Comparison of ENCODE assay signal across 27 mouse cellular contexts in the genomic region with DNA sequence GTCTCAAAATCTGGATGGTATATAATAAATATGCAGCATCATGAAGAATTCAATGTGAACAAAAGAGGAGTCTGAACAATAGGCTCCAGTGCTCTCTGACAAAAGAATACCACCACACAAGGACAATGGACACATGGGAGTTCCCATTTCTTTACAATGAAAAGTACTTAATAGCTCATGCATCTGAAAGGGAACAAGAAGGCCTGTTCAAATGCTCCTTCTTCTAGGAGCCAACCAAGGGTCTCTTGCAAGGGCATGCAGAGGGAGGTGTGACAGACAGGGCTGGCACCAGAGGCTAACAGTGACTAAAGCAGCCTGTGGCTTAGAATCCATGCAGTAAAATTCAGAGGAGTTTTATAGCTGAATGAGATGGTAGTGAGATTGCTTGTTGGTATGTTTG.
DNase-seq lines count a peak whose midpoint lies in the region; ATAC-seq and TF ChIP-seq lines count a peak whose summit lies in the region.
"Had no signal": no experiment of that assay in that cellular context is flagged by ENCODE, and none has a peak within 500 bp of the region (broad histone marks: within the 10 kb centered on the region; RNA-seq: fewer than 3 reads in every experiment).

No protein-coding gene starts in this region.

- no peak for ATAC-seq in hindbrain, embryonic 12.5 days (ENCODE audit: low FRiP score)
- ATAC-seq in hindbrain, embryonic 13.5 days (ENCODE audit: low FRiP score): no peak
- no peak for ATAC-seq in neural tube, embryonic 15.5 days (ENCODE audit: low FRiP score)
- no peak for ATAC-seq in lung, postnatal 0 days
- ATAC-seq: forebrain, postnatal 0 days had no signal

- H3K4me3 ChIP-seq in hindbrain, embryonic 12.5 days: no peak overlapping the region
- no peak overlapping the region for H3K4me3 ChIP-seq in hindbrain, embryonic 13.5 days
- no peak overlapping the region for H3K4me3 ChIP-seq in neural tube, embryonic 15.5 days (replicated peaks)
- no peak overlapping the region for H3K4me3 ChIP-seq in lung, postnatal 0 days (ENCODE audit: low read depth, low read length)
- H3K4me3 ChIP-seq: embryonic facial prominence, embryonic 10.5 days; heart, embryonic 13.5 days; kidney, embryonic 15.5 days; liver, embryonic 15.5 days; lung, embryonic 15.5 days had no signal

- H3K4me1 ChIP-seq in hindbrain, embryonic 12.5 days: peaks cover 15% of the 10 kb centered on the region; the same call in 1 of the 2 replicates
- peaks cover 7% of the 10 kb centered on the region for H3K4me1 ChIP-seq in hindbrain, embryonic 13.5 days (replicated peaks)
- no peaks in the 10 kb centered on the region for H3K4me1 ChIP-seq in neural tube, embryonic 15.5 days
- H3K4me1 ChIP-seq in lung, postnatal 0 days (ENCODE audit: insufficient read depth, low read depth, low read length): no peaks in the 10 kb centered on the region
- H3K4me1 ChIP-seq: heart, embryonic 13.5 days; kidney, embryonic 15.5 days; liver, embryonic 15.5 days; lung, embryonic 15.5 days had no signal

- H3K27ac ChIP-seq in hindbrain, embryonic 12.5 days: peak overlapping the region; percentile 23; the same call in 1 of the 2 replicates
- H3K27ac ChIP-seq in hindbrain, embryonic 13.5 days: no peak overlapping the region; the same call in 1 of the 2 replicates
- no peak overlapping the region for H3K27ac ChIP-seq in neural tube, embryonic 15.5 days (replicated peaks)
- H3K27ac ChIP-seq in lung, postnatal 0 days (ENCODE audit: low read length): no peak overlapping the region
- H3K27ac ChIP-seq: embryonic facial prominence, embryonic 10.5 days; heart, embryonic 13.5 days; kidney, embryonic 15.5 days; liver, embryonic 15.5 days; lung, embryonic 15.5 days had no signal

- no peak for TF ChIP-seq POLR2A in brain, embryonic 14.5 days (IDR thresholded peaks at IDR 0.05; ENCODE audit: borderline replicate concordance, extremely low read depth, insufficient read depth, insufficient read length, poor library complexity, severe bottlenecking)

- peak; percentile 15 for DNase-seq in neural tube, embryonic 10.5 days (ENCODE audit: extremely low spot score, low spot score)
- DNase-seq in brain, embryonic 14.5 days (ENCODE audit: low read depth): peak; percentile 5
- peak; percentile 61 for DNase-seq in retina, postnatal 1 day
- DNase-seq in lung, postnatal 0 days (ENCODE audit: low spot score): no peak
- no peak for DNase-seq in cerebellum, adult 11-12 months
- DNase-seq: adrenal gland, adult 2 months; cerebellum, adult 2 months; cerebellum, postnatal 25 days; forebrain, postnatal 0 days; gastrocnemius, postnatal 14 days; heart, adult 18-20 months; heart, postnatal 36 days; kidney, adult 11 months; kidney, postnatal 36 days; left cerebral cortex, postnatal 4 days; liver; lung, postnatal 4 days; right cerebral cortex, postnatal 25 days; spleen, adult 18-20 months had no signal

- no peaks in the 10 kb centered on the region for H3K27me3 ChIP-seq in hindbrain, embryonic 12.5 days
- 0 out of 2 replicates have a peak, but pooled peaks cover 2% of the 10 kb centered on the region for H3K27me3 ChIP-seq in hindbrain, embryonic 13.5 days
- H3K27me3 ChIP-seq in neural tube, embryonic 15.5 days (replicated peaks): no peaks in the 10 kb centered on the region
- no peaks in the 10 kb centered on the region for H3K27me3 ChIP-seq in lung, postnatal 0 days (replicated peaks; ENCODE audit: insufficient read depth, low read length)
- H3K27me3 ChIP-seq: heart, embryonic 13.5 days; kidney, embryonic 15.5 days; liver, embryonic 15.5 days; lung, embryonic 15.5 days had no signal

- no peak overlapping the region for H3K9ac ChIP-seq in hindbrain, embryonic 12.5 days
- H3K9ac ChIP-seq in hindbrain, embryonic 13.5 days: no peak overlapping the region
- no peak overlapping the region for H3K9ac ChIP-seq in neural tube, embryonic 15.5 days (replicated peaks)
- no peak overlapping the region for H3K9ac ChIP-seq in lung, postnatal 0 days (replicated peaks; ENCODE audit: low read depth)
- H3K9ac ChIP-seq: forebrain, postnatal 0 days; heart, embryonic 13.5 days; kidney, embryonic 15.5 days; liver, embryonic 15.5 days; lung, embryonic 15.5 days had no signal

- TF ChIP-seq EP300 in lung, postnatal 0 days (IDR thresholded peaks at IDR 0.05): no peak

- H3K9me3 ChIP-seq in hindbrain, embryonic 12.5 days (replicated peaks): no peaks in the 10 kb centered on the region
- no peaks in the 10 kb centered on the region for H3K9me3 ChIP-seq in hindbrain, embryonic 13.5 days
- H3K9me3 ChIP-seq in neural tube, embryonic 15.5 days (replicated peaks): no peaks in the 10 kb centered on the region
- no peaks in the 10 kb centered on the region for H3K9me3 ChIP-seq in lung, postnatal 0 days (ENCODE audit: low read length)
- H3K9me3 ChIP-seq: heart, embryonic 13.5 days; kidney, embryonic 15.5 days; liver, embryonic 15.5 days; lung, embryonic 15.5 days had no signal

- H3K36me3 ChIP-seq in hindbrain, embryonic 12.5 days: no peaks in the 10 kb centered on the region
- H3K36me3 ChIP-seq in hindbrain, embryonic 13.5 days: no peaks in the 10 kb centered on the region
- H3K36me3 ChIP-seq in neural tube, embryonic 15.5 days: no peaks in the 10 kb centered on the region
- no peaks in the 10 kb centered on the region for H3K36me3 ChIP-seq in lung, postnatal 0 days (ENCODE audit: insufficient read depth, low read length)
- H3K36me3 ChIP-seq: embryonic facial prominence, embryonic 10.5 days; heart, embryonic 13.5 days; kidney, embryonic 15.5 days; liver, embryonic 15.5 days; lung, embryonic 15.5 days had no signal

- no peak for TF ChIP-seq CTCF in brain, embryonic 14.5 days (IDR thresholded peaks at IDR 0.05; ENCODE audit: borderline replicate concordance, extremely low read depth, insufficient read depth, insufficient read length)
- no peak for TF ChIP-seq CTCF in lung, postnatal 0 days (IDR thresholded peaks at IDR 0.05)

- H3K4me2 ChIP-seq in hindbrain, embryonic 12.5 days (replicated peaks): no peak overlapping the region
- H3K4me2 ChIP-seq in hindbrain, embryonic 13.5 days: no peak overlapping the region
- H3K4me2 ChIP-seq in neural tube, embryonic 15.5 days: no peak overlapping the region
- H3K4me2 ChIP-seq in lung, postnatal 0 days (replicated peaks; ENCODE audit: low read depth, low read length): no peak overlapping the region
- H3K4me2 ChIP-seq: heart, embryonic 13.5 days; kidney, embryonic 15.5 days; liver, embryonic 15.5 days; lung, embryonic 15.5 days had no signal

Comparison
In these comparisons a context has a peak if more than half of its experiments do, and no peak if none do; other contexts are left out.
1. DNase-seq: peak in neural tube, embryonic 10.5 days (single experiment), brain, embryonic 14.5 days (single experiment) and retina, postnatal 1 day (single experiment); none in lung, postnatal 0 days (single experiment) and cerebellum, adult 11-12 months (single experiment).